Mouse (Mus musculus) forebrain, embryonic 14.5 days (tissue): ENCODE measurements at regions not wholly inside any gene's neighbourhood (a gene's known extent, or its start where the extent isn't known, plus 50 kb on each side); places are given as distances from the start of the nearest gene placed in this dataset.

Experiments used
- ATAC-seq: fragments of 200-750 bp; cut with Nextera tagmentation; 2 replicates; pipeline ENCODE4 v1.8.0; 2017; ENCODE audit warnings: mild to moderate bottlenecking, moderate library complexity
- DNase-seq: peaks from one replicate; pipeline ENCODE4 v3.0.0-alpha.2; 2015; ENCODE audit warnings: low spot score
- H3K27ac ChIP-seq: fragments of 300-500 bp; sonication (generic); 2 replicates; pipeline ENCODE4 v1.5.1; 2014; ENCODE audit warnings: low read depth, mild to moderate bottlenecking, control low read depth, low read length, moderate library complexity
- H3K27me3 ChIP-seq: fragments of 300-500 bp; sonication (generic); replicated peaks from 2 replicates; pipeline ENCODE4 v1.6.1; 2014; ENCODE audit warnings: low read length, control low read depth, mixed read lengths; ENCODE audit not compliant: control insufficient read depth, insufficient read depth
- H3K36me3 ChIP-seq: fragments of 300-500 bp; sonication (generic); 2 replicates; pipeline ENCODE4 v1.6.1; 2014; ENCODE audit warnings: low read length, control low read depth; ENCODE audit not compliant: control insufficient read depth, insufficient read depth
- H3K4me1 ChIP-seq: fragments of 300-500 bp; sonication (generic); 2 replicates; pipeline ENCODE4 v1.6.1; 2014; ENCODE audit warnings: antibody characterized with exemption, low read length, control low read depth; ENCODE audit not compliant: control insufficient read depth, insufficient read depth
- H3K4me2 ChIP-seq: fragments of 300-500 bp; sonication (generic); 2 replicates; pipeline ENCODE4 v1.6.1; 2014; ENCODE audit warnings: mild to moderate bottlenecking, control low read depth, low read length
- H3K4me3 ChIP-seq: fragments of 300-500 bp; sonication (generic); 2 replicates; pipeline ENCODE4 v1.5.1; 2014; ENCODE audit warnings: low read depth, low read length, control low read depth
- H3K9ac ChIP-seq: fragments of 300-500 bp; sonication (generic); 2 replicates; pipeline ENCODE4 v1.6.1; 2014; ENCODE audit warnings: mild to moderate bottlenecking, low read length, control low read depth, moderate library complexity
- H3K9me3 ChIP-seq: fragments of 300-500 bp; sonication (generic); replicated peaks from 2 replicates; pipeline ENCODE4 v1.6.1; 2016; ENCODE audit warnings: low read length, control low read depth, mixed read lengths; ENCODE audit not compliant: control insufficient read depth
- WGBS: fragments of 180-500 bp; shearing (Covaris S2); extraction: QIAGEN DNeasy Blood & Tissue Kit; methylation state at CpG from one replicate; pipeline ENCODE4 v1.1.7; 2014; 5-methylcytosine and 5-hydroxymethylcytosine counted together

DNA sequence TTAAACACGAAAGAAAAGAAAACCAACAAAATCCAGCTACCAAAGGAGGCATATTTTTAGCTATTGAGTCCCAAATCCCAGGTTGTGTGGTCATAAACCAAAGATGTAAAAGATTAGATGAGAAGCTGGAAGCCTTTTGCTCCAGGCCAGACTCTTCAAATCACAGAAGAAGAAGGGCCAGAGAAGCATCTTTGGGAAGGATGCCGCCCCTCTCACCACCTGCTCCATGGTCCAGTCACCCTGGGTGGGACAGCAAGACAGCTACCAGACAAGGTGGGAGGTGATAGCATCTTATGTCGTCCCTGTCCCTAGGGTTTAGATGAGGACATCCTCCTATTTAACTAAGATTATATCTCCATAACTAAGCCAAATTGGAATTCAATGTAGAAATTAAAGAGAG, 95.1 kb upstream of the Myocd start:
- Histone ChIP-seq H3K4me2 (no peak overlapping the region), H3K4me3 (no peak overlapping the region), H3K27ac (no peak overlapping the region), H3K36me3 (no peaks in the 10 kb centered on the region), H3K9ac (no peak overlapping the region), H3K9me3 (no peaks in the 10 kb centered on the region), H3K27me3 (no peaks in the 10 kb centered on the region), H3K4me1 (no peaks in the 10 kb centered on the region)
- no peak for ATAC-seq
- WGBS = 84% methylated on average over 3 of the region's 3 CpGs
- no peak for DNase-seq

DNA sequence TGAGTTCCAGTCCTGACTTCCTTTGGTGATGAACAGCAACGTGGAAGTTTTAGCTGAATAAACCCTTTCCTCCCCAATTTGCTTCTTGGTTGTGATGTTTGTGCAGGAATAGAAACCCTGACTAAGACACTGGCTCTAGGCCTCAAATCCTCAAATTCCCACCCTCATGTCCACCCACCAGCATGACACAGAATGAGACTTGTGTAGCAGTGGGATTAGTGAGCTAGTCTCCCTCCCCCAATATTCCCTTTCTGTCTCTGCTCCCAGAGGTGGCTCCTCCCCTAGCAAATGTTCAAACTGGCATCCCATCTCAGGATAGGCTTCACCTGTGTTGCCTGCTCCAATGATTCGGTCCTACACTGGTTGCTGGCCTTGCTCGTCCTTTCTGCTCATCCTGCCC, 94.1 kb upstream of the Myocd start:
- Histone ChIP-seq H3K4me1 (no peaks in the 10 kb centered on the region), H3K27ac (no peak overlapping the region), H3K36me3 (no peaks in the 10 kb centered on the region), H3K4me2 (no peak overlapping the region), H3K27me3 (no peaks in the 10 kb centered on the region), H3K4me3 (no peak overlapping the region), H3K9ac (no peak overlapping the region), H3K9me3 (no peaks in the 10 kb centered on the region)
- DNase-seq (no peak), ATAC-seq (no peak)
- 82% methylated on average over 3 of the region's 3 CpGs for WGBS

DNA sequence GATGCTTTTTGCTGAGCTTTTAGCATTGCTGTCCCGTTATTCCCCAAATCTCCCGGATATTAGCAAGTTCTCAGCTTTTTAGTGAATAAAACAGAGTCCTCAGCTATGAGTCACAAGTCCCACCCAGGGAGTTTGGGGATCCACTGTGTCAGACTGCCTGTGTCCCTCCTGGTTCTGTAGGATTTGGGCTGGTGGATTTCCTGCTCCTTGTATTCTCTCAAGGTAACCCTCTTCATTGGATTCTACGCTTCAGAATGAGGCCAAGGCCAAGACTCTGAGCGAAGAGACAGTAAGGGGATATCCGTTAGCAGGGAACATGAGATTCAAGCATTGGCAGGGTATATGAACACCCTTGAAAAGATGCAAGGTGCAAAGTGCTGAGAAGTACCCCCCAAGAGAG, 90.9 kb upstream of the Myocd start:
- 91% methylated on average over 5 of the region's 5 CpGs for WGBS
- H3K36me3 ChIP-seq = no peaks in the 10 kb centered on the region
- H3K9ac ChIP-seq = no peak overlapping the region
- no peaks in the 10 kb centered on the region for H3K27me3 ChIP-seq
- H3K4me1 ChIP-seq = no peaks in the 10 kb centered on the region
- DNase-seq = no peak
- no peak overlapping the region for H3K4me2 ChIP-seq
- no peak overlapping the region for H3K27ac ChIP-seq
- no peaks in the 10 kb centered on the region for H3K9me3 ChIP-seq
- no peak for ATAC-seq
- no peak overlapping the region for H3K4me3 ChIP-seq

DNA sequence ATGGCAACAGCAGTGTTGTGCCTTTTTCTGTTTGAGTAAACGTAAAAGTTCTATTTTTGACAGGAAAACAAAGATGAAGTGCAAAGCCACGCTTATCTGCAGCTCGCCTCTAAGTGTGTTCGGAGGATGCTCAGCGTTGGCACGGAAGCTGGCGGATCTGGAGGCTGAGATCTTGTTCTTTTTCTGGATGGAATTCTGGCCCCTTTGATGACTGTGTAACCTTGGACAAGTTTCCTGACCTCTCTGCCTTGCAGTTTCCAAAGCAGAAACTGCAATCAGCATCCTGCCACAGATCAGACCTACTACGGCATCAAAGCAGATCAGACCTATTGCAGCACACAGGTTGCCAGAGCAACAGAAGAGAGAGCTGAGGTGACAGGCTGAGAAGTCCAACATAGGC, 89.1 kb upstream of the Myocd start:
- Histone ChIP-seq H3K27me3 (no peaks in the 10 kb centered on the region), H3K4me2 (no peak overlapping the region), H3K9ac (no peak overlapping the region), H3K4me1 (0 out of 2 replicates have a peak, but pooled peaks cover 2% of the 10 kb centered on the region), H3K9me3 (no peaks in the 10 kb centered on the region), H3K36me3 (no peaks in the 10 kb centered on the region), H3K4me3 (no peak overlapping the region), H3K27ac (no peak overlapping the region)
- ATAC-seq (no peak), DNase-seq (no peak)
- 81% methylated on average over 8 of the region's 8 CpGs for WGBS

DNA sequence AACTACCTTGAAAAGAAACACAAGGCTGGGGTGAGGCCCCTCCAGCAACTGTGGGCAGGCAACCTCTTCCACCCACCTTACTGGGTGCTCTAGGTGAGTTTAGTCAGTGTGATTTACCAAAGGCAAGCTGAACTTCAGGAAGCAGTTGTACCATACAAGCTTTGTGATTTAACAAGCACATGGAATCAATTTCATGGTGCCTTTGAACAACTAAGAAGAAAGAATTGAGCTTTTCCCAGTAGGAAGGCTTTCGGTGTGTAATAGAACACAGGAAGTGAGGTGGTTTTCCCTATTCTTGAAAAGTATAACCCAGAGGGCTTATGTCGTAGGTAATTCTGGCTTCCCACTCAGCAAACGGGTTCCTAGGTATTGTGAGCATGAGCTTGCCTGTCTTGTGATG, 82.7 kb upstream of the Myocd start:
- 0 out of 2 replicates have a peak, but pooled peaks cover 2% of the 10 kb centered on the region for H3K4me1 ChIP-seq
- no peaks in the 10 kb centered on the region for H3K9me3 ChIP-seq
- no peak overlapping the region for H3K4me2 ChIP-seq
- H3K36me3 ChIP-seq = no peaks in the 10 kb centered on the region
- WGBS = 76% methylated on average over 3 of the region's 3 CpGs
- H3K27me3 ChIP-seq = no peaks in the 10 kb centered on the region
- no peak overlapping the region for H3K9ac ChIP-seq
- ATAC-seq (no peak), DNase-seq (no peak)
- H3K4me3 ChIP-seq = no peak overlapping the region
- H3K27ac ChIP-seq = no peak overlapping the region

DNA sequence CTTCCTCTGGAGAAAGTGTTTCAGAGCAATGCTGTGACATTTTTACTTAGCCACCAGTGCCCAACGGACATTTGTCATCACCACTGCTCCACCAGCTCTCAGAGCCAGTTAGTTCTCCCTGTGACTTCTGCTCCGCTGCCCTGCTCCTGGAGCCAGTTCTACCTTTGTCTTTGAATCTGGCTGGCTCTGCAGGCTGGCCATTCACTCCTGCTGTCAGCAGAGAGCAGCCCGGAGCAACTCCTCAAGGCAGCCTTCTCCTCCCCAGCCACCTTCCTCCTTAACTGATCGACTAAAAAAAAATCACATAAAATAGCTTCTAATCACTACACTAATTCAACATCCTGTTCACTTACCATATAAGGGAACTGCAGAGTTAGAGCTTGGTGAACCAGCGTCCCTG, 79.2 kb upstream of the Myocd start:
- WGBS = 47% methylated on average over 5 of the region's 5 CpGs
- Histone ChIP-seq H3K27ac (no peak overlapping the region), H3K9ac (no peak overlapping the region), H3K4me3 (no peak overlapping the region), H3K4me1 (no peaks in the 10 kb centered on the region), H3K27me3 (no peaks in the 10 kb centered on the region), H3K9me3 (no peaks in the 10 kb centered on the region), H3K36me3 (no peaks in the 10 kb centered on the region), H3K4me2 (no peak overlapping the region)
- ATAC-seq (no peak), DNase-seq (no peak)

DNA sequence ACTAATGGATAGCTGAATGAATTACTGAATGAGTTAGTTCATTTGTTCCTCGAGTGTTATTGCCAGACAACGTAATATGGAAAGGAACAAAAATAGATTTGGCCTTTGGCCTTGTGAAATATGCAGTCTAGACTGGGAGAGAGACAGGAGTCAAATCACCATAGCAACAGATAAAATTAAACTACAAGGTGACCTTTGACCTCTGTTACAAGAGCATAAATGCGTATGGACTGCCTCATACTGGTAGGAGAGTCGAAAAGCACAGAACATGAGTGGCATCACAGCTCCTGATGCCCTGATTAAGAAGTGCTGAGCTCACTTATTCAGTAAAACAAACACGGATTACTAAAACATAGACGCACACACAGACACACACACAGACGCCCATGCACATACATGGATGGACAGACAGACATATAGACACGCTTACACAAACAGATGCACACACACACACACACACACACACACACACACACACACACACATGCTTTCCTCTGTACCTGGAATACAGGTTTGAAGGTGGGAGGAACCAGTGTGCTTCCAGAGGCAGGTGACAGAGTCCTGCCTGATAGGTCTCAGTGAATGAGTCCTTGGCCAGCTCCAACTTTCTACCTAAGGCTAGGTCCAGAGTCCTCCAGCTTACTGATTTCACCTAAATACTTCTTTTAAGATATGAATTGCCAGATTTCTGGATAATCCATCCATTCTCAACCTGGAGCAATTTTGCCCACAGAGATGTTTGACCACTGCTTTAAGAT, 72.1 kb upstream of the Myocd start:
- H3K36me3 ChIP-seq = no peaks in the 10 kb centered on the region
- H3K4me1 ChIP-seq = no peaks in the 10 kb centered on the region
- no peak overlapping the region for H3K4me2 ChIP-seq
- no peak overlapping the region for H3K9ac ChIP-seq
- ATAC-seq (no peak), DNase-seq (peak; percentile 11)
- no peaks in the 10 kb centered on the region for H3K27me3 ChIP-seq
- no peaks in the 10 kb centered on the region for H3K9me3 ChIP-seq
- H3K4me3 ChIP-seq = no peak overlapping the region
- H3K27ac ChIP-seq = no peak overlapping the region
- WGBS = 90% methylated on average over 8 of the region's 8 CpGs

DNA sequence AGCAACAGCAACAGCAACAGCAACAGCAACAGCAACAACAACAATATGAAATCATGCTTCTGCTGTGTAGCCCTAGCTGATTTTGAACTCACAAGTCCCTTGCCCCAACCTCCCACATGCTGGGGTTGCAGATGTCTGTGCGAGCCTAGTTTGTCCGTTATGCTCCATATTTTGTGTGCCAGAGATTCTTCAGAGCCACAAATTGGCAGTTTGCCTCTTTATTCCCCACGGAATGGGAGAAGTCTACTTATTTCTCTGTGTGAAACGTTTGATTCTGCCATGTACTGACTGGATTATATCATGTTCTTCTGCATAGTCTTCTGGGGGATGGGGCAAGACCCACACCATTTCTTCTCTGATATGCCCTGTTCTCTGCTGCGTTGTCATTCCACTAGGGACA, 64.5 kb upstream of the Myocd start:
- ATAC-seq (no peak), DNase-seq (peak; percentile 25)
- no peak overlapping the region for H3K9ac ChIP-seq
- H3K9me3 ChIP-seq = no peaks in the 10 kb centered on the region
- H3K4me2 ChIP-seq = no peak overlapping the region
- no peak overlapping the region for H3K4me3 ChIP-seq
- H3K27ac ChIP-seq = no peak overlapping the region
- H3K4me1 ChIP-seq = no peaks in the 10 kb centered on the region
- no peaks in the 10 kb centered on the region for H3K36me3 ChIP-seq
- 71% methylated on average over 5 of the region's 5 CpGs for WGBS
- no peaks in the 10 kb centered on the region for H3K27me3 ChIP-seq

DNA sequence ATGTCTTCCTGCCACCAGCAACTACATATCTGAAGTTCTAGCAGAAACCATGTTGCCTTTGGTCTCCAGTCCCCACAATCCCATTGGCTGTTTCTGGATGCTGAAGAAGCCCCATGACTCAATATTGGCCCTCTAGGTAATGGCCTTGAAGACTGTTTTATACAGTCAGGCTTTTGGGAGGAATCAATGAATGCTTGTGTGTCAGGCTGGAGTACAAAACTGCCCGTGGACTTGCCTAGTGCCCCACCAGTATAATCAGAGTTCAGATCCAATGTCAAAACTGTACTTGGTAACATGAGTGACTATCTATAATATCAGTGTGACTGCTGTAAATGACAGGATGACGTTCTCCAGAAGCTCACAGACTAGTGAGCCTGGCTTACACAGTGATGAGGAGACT, 63.3 kb upstream of the Myocd start:
- DNase-seq (no peak), ATAC-seq (no peak)
- H3K36me3 ChIP-seq = no peaks in the 10 kb centered on the region
- no peak overlapping the region for H3K4me3 ChIP-seq
- no peak overlapping the region for H3K27ac ChIP-seq
- H3K9me3 ChIP-seq = no peaks in the 10 kb centered on the region
- H3K9ac ChIP-seq = no peak overlapping the region
- H3K4me2 ChIP-seq = no peak overlapping the region
- no peaks in the 10 kb centered on the region for H3K27me3 ChIP-seq
- WGBS = 80% methylated on average over 2 of the region's 2 CpGs
- no peaks in the 10 kb centered on the region for H3K4me1 ChIP-seq
